In genomic region chr3:27416786-27417185, GRCm38 (mm10) we compare ENCODE assay signal across 38 mouse cellular contexts. TPM values are rescaled to one million over a fixed set of nuclear protein-coding genes. Genes with fewer than 3 reads are reported as not detected.
"Had no signal": no experiment of that assay in that cellular context is flagged by ENCODE, and none has a peak within 500 bp of the region (broad histone marks: within the 10 kb centered on the region; RNA-seq: fewer than 3 reads in every experiment).

No protein-coding gene starts in this region.

- ATAC-seq: forebrain, embryonic 13.5 days; forebrain, embryonic 14.5 days; forebrain, embryonic 15.5 days; forebrain, embryonic 16.5 days; forebrain, postnatal 0 days had no signal

- H3K36me3 ChIP-seq: forebrain, embryonic 15.5 days had no signal

- H3K27ac ChIP-seq: embryonic facial prominence, embryonic 10.5 days; embryonic facial prominence, embryonic 12.5 days; embryonic facial prominence, embryonic 13.5 days; embryonic facial prominence, embryonic 15.5 days; forebrain, embryonic 10.5 days; forebrain, embryonic 12.5 days; forebrain, embryonic 13.5 days; forebrain, embryonic 15.5 days; gastrocnemius, adult 2 months; heart, adult 2 months had no signal

- DNase-seq: cerebellum, adult 2 months; cerebellum, adult 8-10 months; cerebellum, adult 9-10 months; cerebellum, adult 9-11 months; cerebellum, postnatal 10 days; cerebellum, postnatal 14 days; cerebellum, postnatal 25 days; cerebellum, postnatal 36 days; embryo, embryonic 11 days; forebrain, postnatal 0 days; gastrocnemius, adult 2 months; gastrocnemius, postnatal 10 days; gastrocnemius, postnatal 14 days; gastrocnemius, postnatal 25 days; gastrocnemius, postnatal 36 days; heart, adult 18-20 months; heart, adult 2 months had no signal

- H3K4me2 ChIP-seq: embryonic facial prominence, embryonic 12.5 days; embryonic facial prominence, embryonic 13.5 days; embryonic facial prominence, embryonic 15.5 days; forebrain, embryonic 12.5 days; forebrain, embryonic 13.5 days; forebrain, embryonic 15.5 days had no signal

- H3K4me3 ChIP-seq: embryonic facial prominence, embryonic 10.5 days; embryonic facial prominence, embryonic 12.5 days; embryonic facial prominence, embryonic 13.5 days; embryonic facial prominence, embryonic 15.5 days; erythroblast, embryonic 14.5 days; forebrain, embryonic 10.5 days; forebrain, embryonic 12.5 days; forebrain, embryonic 13.5 days; forebrain, embryonic 15.5 days; gastrocnemius, adult 2 months; heart, adult 2 months had no signal

- H3K9ac ChIP-seq: embryonic facial prominence, embryonic 12.5 days; embryonic facial prominence, embryonic 13.5 days; embryonic facial prominence, embryonic 15.5 days; forebrain, embryonic 12.5 days; forebrain, embryonic 13.5 days; forebrain, embryonic 15.5 days; forebrain, postnatal 0 days had no signal

- H3K27me3 ChIP-seq: embryonic facial prominence, embryonic 12.5 days; embryonic facial prominence, embryonic 13.5 days; embryonic facial prominence, embryonic 15.5 days; forebrain, embryonic 12.5 days; forebrain, embryonic 13.5 days; forebrain, embryonic 15.5 days had no signal

- H3K9me3 ChIP-seq: embryonic facial prominence, embryonic 10.5 days; embryonic facial prominence, embryonic 12.5 days; embryonic facial prominence, embryonic 13.5 days; embryonic facial prominence, embryonic 15.5 days; forebrain, embryonic 10.5 days; forebrain, embryonic 12.5 days; forebrain, embryonic 13.5 days; forebrain, embryonic 15.5 days had no signal

- H3K4me1 ChIP-seq: embryonic facial prominence, embryonic 12.5 days; embryonic facial prominence, embryonic 13.5 days; embryonic facial prominence, embryonic 15.5 days; forebrain, embryonic 12.5 days; forebrain, embryonic 13.5 days; forebrain, embryonic 15.5 days had no signal

RNA-seq across cellular contexts. Expression of gene Ghsr, which starts 45.6 kb away (rescaled TPM):
- total RNA-seq: common myeloid progenitor, adult 5-6 weeks; gastrocnemius, adult 18-20 months; gastrocnemius, adult 2 months; gastrocnemius, adult 8-10 months; gastrocnemius, postnatal 10 days; gastrocnemius, postnatal 14 days; gastrocnemius, postnatal 25 days; gastrocnemius, postnatal 36 days; gastrocnemius, postnatal 4 days; granulocyte monocyte progenitor cell, adult 5-6 weeks; heart, adult 18-20 months; heart, adult 2 months; heart, adult 8-10 months had no signal
- polyA plus RNA-seq: embryonic facial prominence, embryonic 10.5 days; embryonic facial prominence, embryonic 11.5 days; embryonic facial prominence, embryonic 12.5 days; embryonic facial prominence, embryonic 13.5 days; embryonic facial prominence, embryonic 14.5 days; embryonic facial prominence, embryonic 15.5 days; forebrain, embryonic 10.5 days; forebrain, embryonic 11.5 days; forebrain, embryonic 12.5 days; forebrain, embryonic 13.5 days; forebrain, embryonic 14.5 days; forebrain, embryonic 15.5 days; gonadal fat pad, adult 2 months; heart, adult 2 months had no signal
